In the genomic region with DNA sequence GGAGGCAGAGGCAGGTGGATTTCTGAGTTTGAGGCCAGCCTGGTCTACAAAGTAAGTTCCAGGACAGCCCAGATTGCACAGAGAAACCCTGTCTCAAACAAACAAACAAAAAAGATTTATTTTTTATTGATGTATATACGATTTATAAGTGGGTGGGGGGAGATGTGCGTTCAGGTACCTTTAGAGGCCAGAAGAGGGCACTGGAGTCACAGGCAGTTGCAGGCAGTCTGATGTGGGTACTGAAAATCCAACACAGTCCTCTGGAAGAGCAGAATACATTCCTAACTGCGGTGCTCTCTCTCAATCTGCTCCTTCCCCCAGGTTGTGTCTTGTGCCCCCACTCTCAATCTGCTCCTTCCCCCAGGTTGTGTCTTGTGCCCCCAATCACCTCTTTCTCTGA, we compare ENCODE assay signal across 14 mouse cellular contexts. TPM values are rescaled to one million over a fixed set of nuclear protein-coding genes. Genes with fewer than 3 reads are reported as not detected.
DNase-seq lines count a peak whose midpoint lies in the region; ATAC-seq and TF ChIP-seq lines count a peak whose summit lies in the region.
"Had no signal": no experiment of that assay in that cellular context is flagged by ENCODE, and none has a peak within 500 bp of the region (broad histone marks: within the 10 kb centered on the region; RNA-seq: fewer than 3 reads in every experiment).

No protein-coding gene starts in this region.

- TF ChIP-seq CTCF in intestine, postnatal 0 days (IDR thresholded peaks at IDR 0.05; ENCODE audit: low read depth) = peak; percentile 65
- no peak for TF ChIP-seq CTCF in thymus, adult 2 months (IDR thresholded peaks at IDR 0.05; ENCODE audit: borderline replicate concordance, control insufficient read depth, extremely low read depth, insufficient read depth, low read length, poor library complexity)
- TF ChIP-seq CTCF in cortical plate, adult 2 months (IDR thresholded peaks at IDR 0.05; ENCODE audit: extremely low read depth, insufficient read depth, low read length) = 0 out of 2 replicates have a peak, but pooled peaks have one; percentile 5

- no peaks in the 10 kb centered on the region for H3K9me3 ChIP-seq in intestine, postnatal 0 days (ENCODE audit: control insufficient read depth)
- H3K9me3 ChIP-seq in intestine, embryonic 15.5 days = no peaks in the 10 kb centered on the region
- H3K9me3 ChIP-seq: hindbrain, embryonic 15.5 days; neural tube, embryonic 12.5 days had no signal

- no peak for ATAC-seq in intestine, postnatal 0 days
- ATAC-seq in intestine, embryonic 15.5 days = no peak

- no peaks in the 10 kb centered on the region for H3K36me3 ChIP-seq in intestine, postnatal 0 days (ENCODE audit: control insufficient read depth, insufficient read depth)
- no peaks in the 10 kb centered on the region for H3K36me3 ChIP-seq in intestine, embryonic 15.5 days
- H3K36me3 ChIP-seq in thymus, adult 2 months (ENCODE audit: control insufficient read depth, insufficient read depth, low read length) = no peaks in the 10 kb centered on the region
- H3K36me3 ChIP-seq: hindbrain, embryonic 15.5 days; neural tube, embryonic 12.5 days had no signal

- no peak overlapping the region for H3K9ac ChIP-seq in intestine, postnatal 0 days (ENCODE audit: low read depth, low read length)
- no peak overlapping the region for H3K9ac ChIP-seq in intestine, embryonic 15.5 days
- H3K9ac ChIP-seq: hindbrain, embryonic 15.5 days; neural tube, embryonic 12.5 days had no signal

- H3K27ac ChIP-seq in intestine, postnatal 0 days (ENCODE audit: low read depth, low read length) = no peak overlapping the region
- no peak overlapping the region for H3K27ac ChIP-seq in intestine, embryonic 15.5 days
- no peak overlapping the region for H3K27ac ChIP-seq in thymus, adult 2 months (ENCODE audit: control insufficient read depth, insufficient read depth, low read length)
- no peak overlapping the region for H3K27ac ChIP-seq in cortical plate, adult 2 months (ENCODE audit: insufficient read depth, low read length)
- H3K27ac ChIP-seq: hindbrain, embryonic 15.5 days; neural tube, embryonic 12.5 days had no signal

- no peak overlapping the region for H3K4me2 ChIP-seq in intestine, postnatal 0 days (replicated peaks; ENCODE audit: low read depth)
- H3K4me2 ChIP-seq in intestine, embryonic 15.5 days (replicated peaks) = no peak overlapping the region
- H3K4me2 ChIP-seq: hindbrain, embryonic 15.5 days; neural tube, embryonic 12.5 days had no signal

- H3K4me1 ChIP-seq in intestine, postnatal 0 days (replicated peaks; ENCODE audit: control insufficient read depth, insufficient read depth, low read length) = no peaks in the 10 kb centered on the region
- H3K4me1 ChIP-seq in intestine, embryonic 15.5 days (replicated peaks) = no peaks in the 10 kb centered on the region; the same call in 1 of the 2 replicates
- H3K4me1 ChIP-seq in thymus, adult 2 months (replicated peaks; ENCODE audit: control insufficient read depth, insufficient read depth, low read length) = peaks cover 4% of the 10 kb centered on the region
- 0 out of 2 replicates have a peak, but pooled peaks cover 2% of the 10 kb centered on the region for H3K4me1 ChIP-seq in cortical plate, adult 2 months (ENCODE audit: control insufficient read depth, insufficient read depth, low read length)
- H3K4me1 ChIP-seq: neural tube, embryonic 12.5 days had no signal

- no peak for TF ChIP-seq POLR2A in thymus, adult 2 months (IDR thresholded peaks at IDR 0.05; ENCODE audit: control insufficient read depth, extremely low read depth, insufficient read depth, low read length, poor library complexity)
- TF ChIP-seq POLR2A in cortical plate, adult 2 months (IDR thresholded peaks at IDR 0.05; ENCODE audit: extremely low read depth, insufficient read depth, low read length) = no peak

- 63% methylated on average over 3 of the region's 3 CpGs for WGBS in intestine, postnatal 0 days
- WGBS in intestine, embryonic 15.5 days = 58% methylated on average over 3 of the region's 3 CpGs
- WGBS in thymus, adult 2 months = 85% methylated on average over 3 of the region's 3 CpGs

- no peaks in the 10 kb centered on the region for H3K27me3 ChIP-seq in intestine, postnatal 0 days (replicated peaks; ENCODE audit: control insufficient read depth, insufficient read depth, low read length)
- no peaks in the 10 kb centered on the region for H3K27me3 ChIP-seq in intestine, embryonic 15.5 days (replicated peaks)
- no peaks in the 10 kb centered on the region for H3K27me3 ChIP-seq in thymus, adult 2 months (ENCODE audit: control insufficient read depth, insufficient read depth, low read length)

- H3K4me3 ChIP-seq in intestine, postnatal 0 days (ENCODE audit: low read depth, low read length) = no peak overlapping the region
- H3K4me3 ChIP-seq in intestine, embryonic 15.5 days (replicated peaks) = no peak overlapping the region
- H3K4me3 ChIP-seq in thymus, adult 2 months (ENCODE audit: control insufficient read depth, insufficient read depth, low read length) = no peak overlapping the region
- H3K4me3 ChIP-seq in cortical plate, adult 2 months (ENCODE audit: insufficient read depth, low read length) = no peak overlapping the region
- H3K4me3 ChIP-seq: hindbrain, embryonic 15.5 days; neural tube, embryonic 12.5 days had no signal

- peak; percentile 19 for DNase-seq in thymus, adult 2 months
- no peak for DNase-seq in thymus, adult 18-20 months
- DNase-seq in thymus, postnatal 4 days = peak; percentile 38
- DNase-seq in left cerebral cortex, adult 9 months (ENCODE audit: low spot score in 2 of 2) = no peak
- DNase-seq in kidney, postnatal 10 days = no peak
- DNase-seq: embryo, embryonic 11 days; kidney, postnatal 4 days; midbrain, embryonic 14.5 days; spleen, adult 18-20 months had no signal

RNA-seq across cellular contexts. Expression of gene Cavin1, which starts 14.9 kb away (rescaled TPM):
- 191 and 207 TPM in 2 replicates for polyA plus RNA-seq in intestine, postnatal 0 days (2015; fragmentation: Nextera tagmentation; extraction: Ambion mirVana)
- 223 and 237 TPM in 2 replicates for polyA plus RNA-seq in intestine, embryonic 15.5 days (2015; fragmentation: Nextera tagmentation; extraction: Ambion mirVana)
- 18.9 and 22.4 TPM in 2 replicates for polyA plus RNA-seq in thymus, adult 2 months (2012; rRNA removed)
- 20.0 and 21.1 TPM in 2 replicates for polyA plus RNA-seq in cortical plate, adult 2 months (2012; rRNA removed)

RNA-seq across cellular contexts. Expression of gene Atp6v0a1, which starts 23.6 kb away (rescaled TPM):
- polyA plus RNA-seq in intestine, postnatal 0 days (2015; fragmentation: Nextera tagmentation; extraction: Ambion mirVana) = 62.1 and 67.2 TPM in 2 replicates
- polyA plus RNA-seq in intestine, embryonic 15.5 days (2015; fragmentation: Nextera tagmentation; extraction: Ambion mirVana) = 35.4 and 36.2 TPM in 2 replicates
- polyA plus RNA-seq in thymus, adult 2 months (2012; rRNA removed) = 35.9 and 39.7 TPM in 2 replicates
- polyA plus RNA-seq in cortical plate, adult 2 months (2012; rRNA removed) = 333 and 341 TPM in 2 replicates

RNA-seq across cellular contexts. Expression of gene Stat3, which starts 46.3 kb away (rescaled TPM):
- polyA plus RNA-seq in intestine, postnatal 0 days (2015; fragmentation: Nextera tagmentation; extraction: Ambion mirVana) = 61.2 and 68.6 TPM in 2 replicates
- polyA plus RNA-seq in intestine, embryonic 15.5 days (2015; fragmentation: Nextera tagmentation; extraction: Ambion mirVana) = 45.8 and 48.9 TPM in 2 replicates
- 140 and 147 TPM in 2 replicates for polyA plus RNA-seq in thymus, adult 2 months (2012; rRNA removed)
- polyA plus RNA-seq in cortical plate, adult 2 months (2012; rRNA removed) = 33.0 and 38.9 TPM in 2 replicates

Comparison
In these comparisons a context has a peak if more than half of its experiments do, and no peak if none do; other contexts are left out.
1. DNase-seq: peak in thymus, adult 2 months (single experiment) and thymus, postnatal 4 days (single experiment); none in thymus, adult 18-20 months (0 of 2), left cerebral cortex, adult 9 months (0 of 2) and kidney, postnatal 10 days (single experiment).